Mouse (Mus musculus): ENCODE measurements around the gene Nlrc5.
A peak's percentile ranks its signal among the peaks of the same experiment; 100 is the strongest.
"Not testable (repeated sequence)": the region's sequence is repeated elsewhere in the genome, so short reads cannot be mapped to it uniquely, and the experiment has no call there.

The Nlrc5 gene

DNA sequence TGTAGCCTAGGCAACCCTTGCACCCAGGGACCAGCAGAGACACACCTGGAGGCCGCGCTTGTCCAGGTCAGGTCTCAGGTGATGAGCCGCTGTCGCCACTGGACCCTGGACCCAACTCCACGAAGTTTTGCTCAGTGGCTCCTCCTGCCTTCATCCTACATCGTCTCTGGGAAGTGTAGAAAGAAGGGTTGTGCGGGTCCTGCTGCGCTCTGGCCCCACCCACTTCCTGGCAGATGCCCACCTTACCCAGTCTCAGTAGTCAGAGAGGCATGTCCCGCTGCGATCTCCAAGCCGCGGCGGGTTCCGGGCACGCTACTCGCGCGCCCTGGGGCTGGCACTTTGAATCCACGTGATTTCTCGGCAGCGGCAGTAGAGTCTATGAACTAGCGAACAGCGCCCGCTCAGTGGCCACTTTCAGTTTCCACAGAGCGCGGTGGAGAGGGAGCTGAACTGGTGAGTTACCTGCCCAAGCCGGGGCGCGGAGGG, at the start of gene Nlrc5:
Gene Nlrc5, plus strand, starts transcription at position 376 of the 486 bp plus-strand sequence.
- DNase-seq (ENCODE audit: inconsistent age in 2 of 2, low spot score in 1 of 2), result peak; percentile 84 to 94

DNA sequence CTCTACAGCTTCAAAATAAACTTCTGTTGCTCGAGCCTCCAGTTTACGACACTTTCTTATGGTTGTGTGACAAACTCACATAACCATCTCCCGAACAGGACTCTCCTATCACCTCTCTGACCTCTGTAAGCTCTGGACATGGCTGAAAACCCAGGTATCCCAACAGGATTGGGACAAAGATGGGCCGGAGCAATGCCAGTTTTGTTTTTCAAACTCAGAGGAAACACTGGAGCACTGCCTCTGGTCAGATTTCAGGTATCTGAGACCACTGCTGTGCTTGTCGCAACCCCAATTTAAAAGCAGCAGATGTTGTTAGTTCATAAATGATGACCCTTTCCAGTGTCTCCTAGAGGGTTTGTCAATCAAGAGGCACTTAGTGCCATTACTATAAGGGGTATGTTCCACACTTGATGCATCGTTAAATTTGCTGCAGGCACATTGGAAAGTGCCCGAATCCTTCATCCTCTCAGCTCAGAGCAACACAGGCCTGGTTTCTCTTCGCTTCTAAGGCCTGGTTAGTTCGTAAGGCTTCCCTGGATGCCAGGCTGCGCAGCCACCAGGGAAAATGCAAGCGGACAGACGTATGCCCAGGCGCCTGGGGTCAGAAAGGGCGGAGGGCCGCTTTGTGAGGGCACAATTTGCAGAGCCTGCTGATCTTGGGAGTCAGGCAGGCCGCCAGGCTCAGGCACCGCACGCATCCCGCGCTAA, 48.5 kb upstream of the Nlrc5 start:
- DNase-seq (ENCODE audit: inconsistent age in 2 of 2, low spot score in 1 of 2), result no peak

- DNase-seq (ENCODE audit: inconsistent age in 2 of 2, low spot score in 1 of 2), result peak; percentile 99 to 100
Measured at GRCm38 (mm10) chr8:94386214-94387026, 47.7 kb upstream of the Nlrc5 start, which contains the start of gene Herpud1. TSS of gene Herpud1 (plus strand) at chr8:94386438.

DNA sequence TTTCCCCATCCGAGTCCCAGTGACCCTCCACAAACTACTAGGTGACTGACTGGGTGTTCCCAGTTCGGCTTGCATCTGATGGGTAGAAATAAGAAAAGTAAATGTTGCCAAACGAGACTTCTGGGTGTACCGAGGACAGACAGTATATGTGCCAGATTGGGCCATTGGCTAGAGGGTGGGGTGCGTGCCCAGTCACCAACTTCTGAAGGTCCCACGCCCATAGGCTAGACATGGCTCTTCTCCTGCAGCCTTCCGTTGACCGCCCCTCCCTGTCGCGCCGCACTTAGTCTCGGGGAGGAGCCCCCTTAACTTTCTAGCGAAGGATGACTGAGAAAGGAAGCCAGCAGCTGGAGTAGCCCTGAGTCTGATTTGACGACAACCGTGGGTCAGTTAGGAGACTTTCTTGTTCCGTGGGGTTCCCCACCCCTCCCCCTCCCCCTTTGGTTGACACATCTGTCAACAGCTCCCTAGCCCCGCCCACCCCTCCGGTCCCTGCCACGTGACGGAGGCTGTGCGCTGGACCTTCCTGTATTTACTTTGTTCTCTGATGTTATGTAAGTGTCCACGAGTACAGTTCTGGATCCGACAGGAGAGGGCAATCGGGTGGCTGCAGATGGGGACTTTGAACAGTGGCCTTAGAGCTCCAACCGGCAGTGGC, 47.0 kb upstream of the Nlrc5 start:
- DNase-seq (ENCODE audit: inconsistent age in 2 of 2, low spot score in 1 of 2), result peak; percentile 94 to 98

DNA sequence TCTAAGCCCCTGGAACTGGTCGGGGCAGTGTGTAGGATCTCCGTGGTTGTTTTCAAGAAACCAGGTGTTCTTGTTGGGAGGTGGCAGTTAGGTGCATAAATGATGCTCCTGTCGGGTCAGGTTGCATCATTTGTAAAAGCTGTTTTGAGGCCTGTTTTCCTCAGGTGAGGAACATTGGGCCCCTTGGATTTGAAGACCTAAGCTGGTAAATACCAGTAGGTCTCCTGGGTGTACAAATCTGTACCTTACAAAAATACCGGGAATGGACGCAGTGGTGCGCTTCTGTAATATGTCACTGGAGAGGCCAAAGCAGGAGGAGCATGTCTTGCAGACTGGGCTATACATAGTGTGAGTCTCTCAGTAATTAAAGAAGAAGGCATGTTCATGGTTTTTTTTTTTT, 46.4 kb upstream of the Nlrc5 start:
- DNase-seq (ENCODE audit: inconsistent age in 2 of 2, low spot score in 1 of 2), result no peak

DNA sequence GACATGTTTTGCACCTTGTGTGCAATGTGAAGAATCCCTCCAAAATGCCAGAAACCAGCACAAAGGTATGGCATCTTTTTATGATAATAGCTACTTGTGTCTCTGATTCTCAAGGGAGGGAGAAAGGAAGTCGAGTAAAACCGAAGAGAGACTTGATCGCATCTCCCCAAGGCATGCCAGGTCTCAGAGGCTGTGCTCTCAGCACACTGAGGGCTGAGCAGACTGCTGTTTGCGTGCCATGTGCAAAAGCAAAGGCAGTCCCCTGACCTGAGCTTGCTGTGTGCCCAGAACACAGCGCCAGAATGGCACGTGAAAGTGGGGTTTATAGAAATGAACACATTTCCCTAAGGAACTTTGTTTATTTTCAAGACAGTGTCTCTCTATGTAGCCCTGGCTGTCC, 44.6 kb upstream of the Nlrc5 start:
- DNase-seq (ENCODE audit: inconsistent age in 2 of 2, low spot score in 1 of 2), result no peak

DNA sequence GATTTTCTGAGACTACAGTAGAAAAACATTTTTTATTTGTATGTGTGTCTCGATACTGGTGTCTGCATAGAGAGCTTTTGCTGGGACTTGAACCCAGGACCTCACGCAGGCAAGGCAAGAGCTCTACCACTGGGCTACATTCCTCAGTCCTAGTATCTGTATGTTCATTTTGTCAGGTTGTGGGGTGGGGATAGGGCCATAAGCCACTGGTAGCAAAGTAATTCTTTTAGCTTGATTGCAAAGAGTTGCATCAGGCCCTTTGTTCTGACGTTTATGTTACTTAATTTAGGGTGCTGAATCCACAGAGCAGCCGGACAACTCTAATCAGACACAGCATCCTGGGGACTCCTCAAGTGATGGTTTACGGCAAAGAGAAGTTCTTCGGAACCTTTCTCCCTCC, 43.7 kb upstream of the Nlrc5 start:
- no peak for DNase-seq (ENCODE audit: inconsistent age in 2 of 2, low spot score in 1 of 2)

DNA sequence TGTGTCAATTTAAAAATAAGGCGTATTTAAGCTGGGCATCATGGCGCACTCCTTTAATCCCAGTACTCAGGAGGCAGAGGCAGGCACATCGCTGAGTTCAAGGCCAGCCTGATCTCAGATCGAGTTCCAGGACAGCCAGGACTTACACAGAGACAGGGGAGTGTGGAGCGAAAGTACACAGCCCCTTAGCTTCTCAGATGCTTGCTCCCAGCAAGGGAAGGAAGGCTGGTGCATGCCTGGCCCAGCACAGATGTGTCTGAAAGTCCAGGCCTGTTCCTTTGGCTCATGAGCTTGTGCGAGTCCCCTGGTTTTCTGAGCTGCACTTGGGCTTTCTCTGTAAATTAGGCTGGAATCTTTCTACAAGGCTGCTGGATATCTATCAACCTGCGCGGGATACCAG, 43.2 kb upstream of the Nlrc5 start:
- DNase-seq (ENCODE audit: inconsistent age in 2 of 2, low spot score in 1 of 2), result no peak

GRCm38 (mm10) chr8:94392147-94392546, 42.0 kb upstream of the Nlrc5 start:
- peak; percentile 34 to 74 for DNase-seq (ENCODE audit: inconsistent age in 2 of 2, low spot score in 1 of 2)

DNA sequence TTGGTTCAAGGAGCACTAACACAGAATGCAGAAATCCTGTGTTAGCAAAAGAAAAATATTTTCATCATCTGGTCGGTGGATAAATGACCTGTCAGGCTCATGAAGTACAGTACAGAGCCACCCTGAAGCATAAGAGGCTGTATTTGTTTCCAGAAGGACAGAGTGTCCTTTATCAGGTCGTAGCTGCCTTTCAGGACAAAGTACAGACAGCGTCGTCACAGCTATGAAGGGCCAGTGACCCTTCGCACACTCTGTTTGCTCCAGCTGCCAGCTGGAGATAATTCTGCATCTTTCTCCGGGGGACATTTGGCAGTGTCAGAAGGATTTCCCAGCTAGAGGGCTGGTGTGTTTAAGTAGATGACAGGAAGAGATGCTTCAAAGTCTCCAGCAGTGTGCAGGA, 41.5 kb upstream of the Nlrc5 start:
- no peak for DNase-seq (ENCODE audit: inconsistent age in 2 of 2, low spot score in 1 of 2)

DNA sequence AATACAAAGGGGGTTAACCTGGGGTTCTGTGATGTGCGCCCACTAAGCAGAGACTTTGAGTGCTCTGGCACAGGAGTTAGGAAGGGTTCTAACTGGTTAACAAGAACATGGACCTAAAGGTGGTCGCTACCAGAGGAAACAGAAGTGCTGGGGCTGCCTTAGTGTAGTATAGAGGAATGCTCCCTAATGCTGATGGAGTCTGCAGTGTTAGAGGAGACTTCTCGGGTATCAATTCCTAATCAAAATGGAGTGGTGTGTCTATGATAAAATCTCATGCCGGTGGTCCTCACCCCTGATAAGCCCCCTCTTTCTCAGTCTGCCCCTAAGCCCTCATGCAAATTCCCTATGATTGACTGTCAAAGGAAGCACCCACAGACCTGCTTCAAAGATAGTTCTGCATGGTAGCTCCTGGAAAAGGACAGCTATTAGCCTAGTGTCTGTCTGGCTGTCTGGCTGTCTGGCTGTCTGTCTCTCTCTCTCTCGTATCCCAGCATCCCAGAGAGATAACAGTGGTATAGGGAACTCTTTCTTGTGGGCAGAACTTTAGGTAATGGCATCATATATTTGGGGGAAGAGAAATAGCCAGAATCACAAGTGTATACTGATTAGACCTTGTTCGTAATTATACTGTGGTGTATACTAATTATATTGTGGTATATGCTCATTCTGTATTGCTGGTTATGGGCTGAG, 38.2 kb upstream of the Nlrc5 start:
- no peak for DNase-seq (ENCODE audit: inconsistent age in 2 of 2, low spot score in 1 of 2)

GRCm38 (mm10) chr8:94396964-94397657, 37.0 kb upstream of the Nlrc5 start:
- peak; percentile 54 to 84 for DNase-seq (ENCODE audit: inconsistent age in 2 of 2, low spot score in 1 of 2)

- DNase-seq (ENCODE audit: inconsistent age in 2 of 2, low spot score in 1 of 2), result no peak
Measured at GRCm38 (mm10) chr8:94398587-94398986, 35.6 kb upstream of the Nlrc5 start.

- no peak for DNase-seq (ENCODE audit: inconsistent age in 2 of 2, low spot score in 1 of 2)
Measured at GRCm38 (mm10) chr8:94399361-94399953, 34.7 kb upstream of the Nlrc5 start.

- not testable (repeated sequence) for DNase-seq (ENCODE audit: inconsistent age in 2 of 2, low spot score in 1 of 2)
Measured at GRCm38 (mm10) chr8:94399957-94400356, 34.2 kb upstream of the Nlrc5 start.

DNA sequence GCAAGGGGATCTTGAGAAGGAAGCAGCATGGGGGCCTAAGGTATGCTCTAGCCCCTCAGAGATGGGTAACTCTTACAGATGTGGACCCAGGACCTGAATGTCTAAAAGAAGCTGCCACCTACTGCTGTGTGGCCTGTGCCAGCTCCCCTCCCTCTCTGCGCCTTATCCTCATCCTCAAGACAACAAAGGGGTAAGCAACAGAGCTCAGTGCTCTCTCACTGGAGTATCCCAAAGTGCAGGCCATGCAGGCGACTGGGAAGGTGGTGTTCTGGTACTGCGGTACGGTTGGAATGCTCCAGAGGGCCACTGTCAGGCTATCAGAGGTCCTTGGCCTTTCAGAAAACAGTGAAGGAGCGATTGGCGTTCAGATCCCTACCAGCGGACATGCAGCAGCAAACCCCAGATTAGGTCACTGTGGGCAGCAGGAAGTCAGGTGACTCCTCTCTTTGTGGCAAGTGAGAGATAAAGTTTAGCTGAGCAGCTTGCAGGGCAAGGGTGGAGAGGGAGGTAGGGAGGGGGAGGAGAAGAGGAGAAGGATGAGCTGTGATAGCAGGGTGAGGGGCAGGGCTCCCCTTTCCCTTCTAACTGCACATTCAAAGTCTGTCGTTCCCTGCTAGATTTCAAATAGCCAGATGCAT, 25.6 kb upstream of the Nlrc5 start:
- no peak for DNase-seq (ENCODE audit: inconsistent age in 2 of 2, low spot score in 1 of 2)

DNA sequence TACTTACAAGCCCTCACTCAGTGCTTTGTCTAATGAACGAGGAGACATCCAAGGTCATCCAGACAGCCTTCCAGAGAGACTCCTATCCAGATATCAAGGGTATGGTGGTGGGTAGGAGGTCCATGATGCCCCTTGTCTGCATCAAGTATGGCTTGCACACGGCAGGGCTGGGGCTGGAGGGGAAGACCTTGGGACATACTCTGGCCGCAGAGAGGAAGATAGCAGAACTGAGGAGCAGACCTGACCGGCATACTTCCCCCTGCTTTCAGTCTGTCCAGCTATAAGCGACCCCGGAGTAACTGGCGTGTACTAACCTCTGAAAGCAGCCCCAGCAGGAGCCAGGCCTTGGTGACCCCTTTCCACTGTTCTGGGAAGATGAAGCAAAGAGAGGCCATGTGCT, 24.6 kb upstream of the Nlrc5 start:
- no peak for DNase-seq (ENCODE audit: inconsistent age in 2 of 2, low spot score in 1 of 2)

- no peak for DNase-seq (ENCODE audit: inconsistent age in 2 of 2, low spot score in 1 of 2)
Measured at GRCm38 (mm10) chr8:94412518-94412917, 21.6 kb upstream of the Nlrc5 start.

- DNase-seq (ENCODE audit: inconsistent age in 2 of 2, low spot score in 1 of 2), result no peak
Measured at GRCm38 (mm10) chr8:94413509-94413908, 20.6 kb upstream of the Nlrc5 start.

DNA sequence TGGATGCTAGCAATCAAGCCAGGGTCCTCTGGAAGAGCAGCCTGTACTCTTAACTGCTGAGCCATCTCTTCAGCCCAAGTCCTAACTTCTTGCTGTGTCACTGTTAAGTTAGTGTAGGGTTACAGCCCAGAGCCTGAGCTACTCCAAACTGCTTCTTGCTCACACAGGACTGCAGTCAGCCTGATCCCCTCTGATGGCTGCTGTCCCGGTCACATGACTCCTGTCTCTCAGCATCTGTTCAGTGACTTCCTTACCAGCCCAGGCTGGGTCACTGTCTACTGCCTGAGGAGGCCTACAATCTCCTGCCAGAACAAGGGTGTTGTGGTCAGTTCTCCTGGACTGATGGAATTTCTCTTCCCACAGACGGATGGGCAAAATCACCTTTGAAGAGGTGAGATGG, 18.9 kb upstream of the Nlrc5 start:
- no peak for DNase-seq (ENCODE audit: inconsistent age in 2 of 2, low spot score in 1 of 2)

Data from adrenal gland, adult (tissue).